Mouse (Mus musculus): Measurements from ENCODE around the gene Arhgef1.
A peak's percentile ranks its signal among the peaks of the same experiment; 100 is the strongest.
"Not testable (repeated sequence)": the region's sequence is repeated elsewhere in the genome, so short reads cannot be mapped to it uniquely, and the experiment has no call there.

The Arhgef1 gene

DNA sequence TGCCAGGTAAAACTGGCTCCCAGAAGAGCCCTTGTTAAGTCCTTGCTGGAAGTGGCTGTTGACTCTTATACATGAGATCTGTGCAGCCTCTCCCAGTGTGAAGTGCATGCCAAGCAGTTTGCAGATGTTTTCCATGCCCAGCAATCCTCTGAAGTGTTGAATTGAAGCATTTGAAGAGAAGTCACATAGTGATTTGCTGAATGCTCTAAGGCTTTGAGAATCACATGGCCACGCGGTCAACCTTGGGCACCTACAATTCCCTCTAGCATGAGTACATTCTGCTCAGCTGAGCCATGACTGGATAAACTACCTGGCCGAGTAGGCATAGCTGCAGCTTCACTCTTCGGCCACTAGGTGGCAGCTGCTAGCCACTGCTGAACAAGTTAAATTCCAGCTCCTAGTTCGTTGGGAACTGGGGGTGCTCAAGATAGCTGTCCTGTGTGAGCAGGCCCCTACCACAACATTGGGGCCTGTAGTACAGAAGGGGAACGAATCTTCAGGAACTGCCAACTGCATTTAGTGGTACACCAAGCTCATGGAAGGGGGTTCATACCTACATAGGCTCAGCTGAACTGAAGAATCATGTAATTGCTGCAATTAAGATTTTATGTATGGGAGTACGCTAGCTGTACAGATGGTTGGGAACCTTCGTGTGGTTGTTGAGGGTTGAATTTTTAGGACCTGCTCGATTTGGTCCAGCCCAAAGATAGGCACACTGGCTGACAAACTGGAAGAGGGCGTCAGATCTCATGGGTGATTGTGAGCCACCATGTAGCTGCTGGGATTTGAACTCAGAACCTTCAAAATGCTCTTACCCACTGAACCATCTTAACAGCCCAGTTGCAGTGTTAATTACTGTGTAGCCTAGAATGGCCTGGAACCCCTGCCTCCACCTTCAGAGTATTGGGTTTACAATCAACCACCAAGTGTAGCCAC lies 12.2 kb upstream of the Arhgef1 start:
- DNase-seq: peak; percentile 54

DNA sequence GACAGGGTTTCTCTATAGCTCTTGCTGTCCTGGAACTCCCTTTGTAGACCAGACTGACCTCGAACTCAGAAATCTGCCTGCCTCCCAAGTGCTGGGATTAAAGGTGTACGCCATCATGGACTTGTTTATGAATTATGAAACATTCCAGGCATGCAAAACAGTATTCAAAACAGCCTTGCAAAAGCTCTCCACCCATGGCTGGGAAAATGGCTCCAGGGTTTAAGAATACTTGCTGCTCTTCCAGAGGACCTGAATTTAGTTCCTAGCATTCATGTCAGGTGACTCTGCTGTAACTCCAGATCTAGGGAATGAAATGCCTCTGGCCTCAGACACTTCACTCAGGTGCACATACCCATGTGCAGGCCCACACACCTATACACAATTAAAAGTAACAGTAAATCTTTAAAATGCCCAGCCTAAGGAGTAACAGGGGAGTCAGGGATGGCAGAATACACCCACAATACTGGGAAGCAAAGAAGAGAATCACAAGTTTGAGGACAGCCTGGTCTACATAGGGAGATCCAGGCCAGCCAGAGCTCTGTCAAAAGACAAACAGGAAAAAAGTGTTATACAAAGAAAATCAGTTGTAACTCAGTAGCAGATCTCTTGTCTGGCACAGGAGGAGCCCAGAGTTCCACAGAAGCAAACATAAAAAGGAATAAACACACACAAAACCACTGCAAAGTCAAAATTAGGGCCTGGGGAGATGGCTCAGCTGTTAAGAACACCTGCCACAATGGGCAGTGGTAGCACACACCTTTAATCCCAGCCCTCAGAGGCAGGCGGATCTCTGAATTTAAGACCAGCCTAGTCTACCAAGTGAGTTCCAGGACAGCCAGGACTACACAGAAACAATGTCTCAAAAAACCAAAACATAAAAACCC lies 11.2 kb upstream of the Arhgef1 start:
- DNase-seq: no peak

GRCm38 (mm10) chr7:24892125-24892583 lies 10.6 kb upstream of the Arhgef1 start:
- no peak for DNase-seq

GRCm38 (mm10) chr7:24895749-24896148 lies 7.0 kb upstream of the Arhgef1 start:
- DNase-seq: not testable (repeated sequence)

- DNase-seq: no peak
Observed at GRCm38 (mm10) chr7:24896269-24896668, 6.4 kb upstream of the Arhgef1 start.

- no peak for DNase-seq
Observed at GRCm38 (mm10) chr7:24897224-24897623, 5.5 kb upstream of the Arhgef1 start, which contains the start of gene Cd79a. Gene Cd79a (plus strand): TSS chr7:24897381.

GRCm38 (mm10) chr7:24897959-24898358 lies 4.8 kb upstream of the Arhgef1 start:
- no peak for DNase-seq

DNA sequence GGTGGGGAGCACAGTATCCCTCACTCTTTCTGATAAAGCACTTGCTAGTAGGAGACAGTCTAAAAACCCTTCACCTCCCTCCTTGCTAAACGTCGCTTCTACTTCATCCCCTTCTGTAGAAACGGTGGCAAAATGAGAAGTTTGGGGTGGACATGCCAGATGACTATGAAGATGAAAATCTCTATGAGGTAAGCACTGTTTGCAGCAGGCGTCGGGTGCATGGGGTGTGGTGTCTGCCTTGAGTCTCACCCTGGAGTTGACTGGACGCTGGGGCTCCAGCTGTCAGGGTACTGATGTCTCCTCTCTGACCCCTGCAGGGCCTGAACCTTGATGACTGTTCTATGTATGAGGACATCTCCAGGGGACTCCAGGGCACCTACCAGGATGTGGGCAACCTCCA lies 1.6 kb upstream of the Arhgef1 start:
- DNase-seq: no peak

- no peak for DNase-seq
Observed at GRCm38 (mm10) chr7:24901842-24902241, 870 bp upstream of the Arhgef1 start.

GRCm38 (mm10) chr7:24902264-24902629 lies 465 bp upstream of the Arhgef1 start:
- DNase-seq: no peak

- DNase-seq: no peak
Observed at GRCm38 (mm10) chr7:24903444-24903825, 723 bp downstream of the Arhgef1 start.

DNA sequence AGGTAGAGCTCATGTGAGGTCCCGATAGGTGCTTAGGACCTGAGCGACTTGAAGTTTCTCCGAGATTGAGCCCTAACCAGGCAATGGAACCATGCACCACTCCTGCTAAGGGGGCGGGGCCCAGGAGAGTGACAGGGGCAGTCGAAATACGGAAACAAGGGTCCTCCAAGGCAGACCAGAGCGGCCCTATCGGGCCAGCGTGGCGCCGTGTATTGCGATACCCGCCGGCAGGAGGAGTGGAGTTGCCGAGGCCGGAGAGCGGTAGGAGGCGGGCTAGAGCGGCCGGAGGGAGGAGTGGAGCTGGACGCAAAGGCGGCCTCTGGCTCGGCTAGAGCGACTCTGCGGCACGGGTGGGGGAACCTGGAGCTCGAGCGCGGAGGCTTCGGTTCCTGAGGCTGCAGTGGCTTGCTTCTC lies 1.4 kb downstream of the Arhgef1 start:
- DNase-seq: peak; percentile 98

- DNase-seq: no peak
Observed at GRCm38 (mm10) chr7:24904936-24905335, 2.2 kb downstream of the Arhgef1 start.

GRCm38 (mm10) chr7:24906551-24906950 lies 3.8 kb downstream of the Arhgef1 start:
- no peak for DNase-seq

- DNase-seq: no peak
Observed at GRCm38 (mm10) chr7:24907211-24907748, 4.6 kb downstream of the Arhgef1 start.

DNA sequence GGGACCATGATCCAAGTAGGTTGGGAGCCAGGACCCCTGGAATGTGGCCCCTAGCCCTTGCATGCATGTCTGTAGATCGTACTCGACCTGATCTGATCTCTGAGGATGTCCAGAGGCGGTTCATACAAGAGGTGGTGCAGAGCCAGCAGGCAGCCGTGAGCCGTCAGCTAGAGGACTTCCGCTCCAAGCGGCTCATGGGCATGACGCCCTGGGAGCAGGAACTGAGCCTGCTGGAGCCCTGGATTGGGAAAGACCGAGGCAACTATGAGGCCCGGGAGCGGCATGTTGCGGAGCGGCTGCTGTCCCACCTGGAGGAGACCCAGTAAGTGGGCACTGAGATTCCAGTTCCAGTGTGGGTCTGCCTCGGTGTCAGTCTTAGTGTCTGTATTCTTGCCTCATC lies 9.8 kb downstream of the Arhgef1 start:
- no peak for DNase-seq

- no peak for DNase-seq
Observed at GRCm38 (mm10) chr7:24918763-24919323, 16.1 kb downstream of the Arhgef1 start.

- DNase-seq: peak; percentile 74
Observed at GRCm38 (mm10) chr7:24919728-24920127, 17.0 kb downstream of the Arhgef1 start.

DNA sequence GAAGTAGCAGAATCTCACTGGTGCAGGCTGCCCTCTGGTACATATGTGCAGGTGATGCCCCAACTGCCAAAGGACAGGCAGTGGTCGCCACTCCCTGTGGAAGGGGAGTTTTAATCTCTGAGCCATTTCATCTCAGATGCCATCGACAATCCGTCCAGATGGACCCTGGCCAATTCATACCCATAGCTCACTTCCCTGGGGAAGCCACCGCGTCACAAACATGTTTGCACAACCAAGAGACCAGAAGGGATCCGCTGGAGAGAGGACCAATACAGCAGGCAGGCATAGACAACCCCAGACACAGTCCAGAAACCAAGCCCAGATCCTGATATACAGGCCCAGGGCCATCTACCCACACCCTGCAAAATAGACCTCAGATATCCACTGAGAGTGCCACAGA lies 27.8 kb downstream of the Arhgef1 start:
- no peak for DNase-seq

GRCm38 (mm10) chr7:24931651-24932050 lies 28.9 kb downstream of the Arhgef1 start:
- DNase-seq: no peak

DNA sequence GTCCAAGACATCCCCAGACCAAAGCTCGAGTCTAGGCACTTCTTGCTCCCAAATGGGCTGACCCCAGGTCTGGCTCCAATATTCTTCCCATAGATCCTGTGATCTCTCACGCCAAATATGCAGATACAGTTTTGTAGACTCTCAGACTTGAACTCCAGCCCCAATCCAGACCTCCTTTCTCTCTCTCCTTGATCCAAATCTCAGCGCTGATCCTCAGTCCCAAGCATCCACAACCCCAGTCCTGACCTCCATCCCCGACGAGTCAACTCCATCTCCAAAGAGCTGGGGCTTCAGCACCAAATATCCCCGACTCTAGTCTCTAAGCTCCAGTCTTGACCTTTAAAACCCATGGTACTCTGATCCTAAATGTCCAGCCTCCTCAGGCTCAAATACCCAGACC lies 40.9 kb downstream of the Arhgef1 start:
- no peak for DNase-seq

DNA sequence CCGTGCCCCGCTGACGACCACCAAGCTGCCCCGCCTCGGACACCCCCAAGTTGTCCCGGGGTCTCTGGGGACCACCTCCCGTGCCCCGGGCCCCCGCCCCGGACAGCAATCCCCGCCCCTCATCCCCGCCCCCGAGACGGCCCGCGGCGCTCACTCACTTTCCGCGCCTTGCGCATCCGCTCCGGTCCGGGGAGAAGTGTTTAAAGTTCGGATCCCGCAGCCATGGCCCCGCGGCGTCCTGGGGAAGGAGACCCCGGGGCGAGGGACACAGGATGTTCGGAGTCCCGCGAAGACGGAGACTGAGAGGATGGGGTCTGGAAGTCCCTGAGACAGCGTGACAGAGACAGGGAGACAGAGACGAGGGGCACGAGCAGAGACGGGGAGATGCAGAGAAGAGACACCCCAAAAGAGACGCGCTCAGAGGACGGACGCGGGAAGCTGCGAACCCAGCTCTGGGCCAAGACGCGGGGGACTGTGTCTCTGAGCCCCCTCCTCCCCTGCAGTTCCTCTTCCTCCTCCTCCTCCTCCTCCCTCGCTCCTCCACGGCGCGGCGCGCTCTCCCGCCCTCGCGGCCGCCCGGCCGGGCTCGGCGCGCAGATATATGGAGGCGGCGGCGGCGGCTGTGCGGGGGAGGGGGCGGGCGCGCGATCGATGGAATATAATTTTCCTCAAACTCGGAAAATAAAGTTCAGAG lies 41.7 kb downstream of the Arhgef1 start, which contains the start of gene Gm4881:
TSS of gene Gm4881 (minus strand) at position 238 of the 694 bp plus-strand sequence.
- DNase-seq: no peak

Data from layer of hippocampus, adult 9-11 months (tissue).